Mouse (Mus musculus) thymus, postnatal 0 days (tissue): Measurements from ENCODE around the gene Fgf6. TPM values are rescaled to one million over a fixed set of nuclear protein-coding genes. Genes with fewer than 3 reads are reported as not detected.

Experiments used
- polyA plus RNA-seq: library from polyadenylated mRNA; unstranded; fragments of >200 nt; fragmentation: Nextera tagmentation; extraction: Ambion mirVana; gene quantifications from 2 replicates; pipeline ENCODE4 v1.2.1, GENCODE M21; 2015

Fgf6 gene
- polyA plus RNA-seq, 1 experiment from 2014 or later = not detected

Other genes starting within 250 kb of the Fgf6 start
- gene Ndufa9, start 166.4 kb upstream of the Fgf6 start, polyA plus RNA-seq = 218 and 220 TPM in 2 replicates
- not detected in 2 replicates for gene Akap3, start 162.5 kb upstream of the Fgf6 start, polyA plus RNA-seq
- 2.6 and 2.9 TPM in 2 replicates for gene Dyrk4, start 93.7 kb upstream of the Fgf6 start, polyA plus RNA-seq
- gene Rad51ap1, start 76.0 kb upstream of the Fgf6 start, polyA plus RNA-seq = 65.6 and 69.6 TPM in 2 replicates
- gene D6Wsu163e, start 75.6 kb upstream of the Fgf6 start, polyA plus RNA-seq = 20.9 and 21.4 TPM in 2 replicates
- gene Fgf23, start 57.3 kb downstream of the Fgf6 start, polyA plus RNA-seq = 0.12 and 0.20 TPM in 2 replicates
- 3.0 and 3.2 TPM in 2 replicates for gene Tigar, start 94.0 kb downstream of the Fgf6 start, polyA plus RNA-seq
- gene Ccnd2, start 136.6 kb downstream of the Fgf6 start, polyA plus RNA-seq = 279 and 280 TPM in 2 replicates